Mouse (Mus musculus) olfactory bulb, adult 2 months (tissue): ENCODE measurements around the gene Thap11. TPM values are rescaled to one million over a fixed set of nuclear protein-coding genes. Genes with fewer than 3 reads are reported as not detected.

Source experiments
- H3K27ac ChIP-seq: fragments of 200-500 bp; 2 replicates; pipeline ENCODE4 v1.5.1; 2012; ENCODE audit warnings: low read depth, low read length; ENCODE audit not compliant: insufficient read depth
- H3K4me1 ChIP-seq: fragments of 200-500 bp; 2 replicates; pipeline ENCODE4 v1.6.1; 2012; ENCODE audit warnings: low read length; ENCODE audit not compliant: control insufficient read depth, insufficient read depth
- H3K4me3 ChIP-seq: fragments of 200-500 bp; 2 replicates; pipeline ENCODE4 v1.5.1; 2012; ENCODE audit warnings: mild to moderate bottlenecking, low read depth, low read length, moderate library complexity; ENCODE audit not compliant: insufficient read depth
- CTCF ChIP-seq: fragments of 200-500 bp; IDR thresholded peaks from 2 replicates; pipeline ENCODE4 v1.5.1; 2012; ENCODE audit warnings: low read depth, mild to moderate bottlenecking, low read length, moderate library complexity; ENCODE audit not compliant: insufficient read depth
- POLR2A ChIP-seq: fragments of 200-500 bp; IDR thresholded peaks from 2 replicates; pipeline ENCODE4 v1.6.1; 2012; ENCODE audit warnings: mild to moderate bottlenecking, low read depth, low read length, moderate library complexity; ENCODE audit not compliant: insufficient read depth
- WGBS: fragments of 180-500 bp; shearing (Covaris S2); methylation state at CpG from one replicate; pipeline ENCODE4 v1.1.7; 2018; 5-methylcytosine and 5-hydroxymethylcytosine counted together
- polyA plus RNA-seq: library from polyadenylated mRNA; stranded (reverse); fragments of >200 nt; gene quantifications from 2 replicates; pipeline ENCODE4 v1.2.4, GENCODE M21; 2012; ENCODE audit warnings: low replicate concordance; ENCODE audit not compliant: missing spikeins, insufficient read depth, insufficient read length

Gene Thap11
- polyA plus RNA-seq, 1 experiment = not detected

- peaks cover 8% of the 10 kb centered on the region for H3K4me1 ChIP-seq
- 91% methylated on average over 11 of the region's 11 CpGs for WGBS
- TF ChIP-seq CTCF (no peak), POLR2A (no peak)
- no peak overlapping the region for H3K27ac ChIP-seq
- H3K4me3 ChIP-seq = no peak overlapping the region
These were observed 8.3 kb upstream of the Thap11 start for GRCm38 (mm10) chr8:105846678-105847077.

- WGBS = 89% methylated on average over 4 of the region's 4 CpGs
- Histone ChIP-seq H3K27ac (no peak overlapping the region), H3K4me3 (no peak overlapping the region), H3K4me1 (peaks cover 10% of the 10 kb centered on the region)
- TF ChIP-seq POLR2A (no peak), CTCF (no peak)
These were observed 4.9 kb upstream of the Thap11 start for GRCm38 (mm10) chr8:105850014-105850413.

DNA sequence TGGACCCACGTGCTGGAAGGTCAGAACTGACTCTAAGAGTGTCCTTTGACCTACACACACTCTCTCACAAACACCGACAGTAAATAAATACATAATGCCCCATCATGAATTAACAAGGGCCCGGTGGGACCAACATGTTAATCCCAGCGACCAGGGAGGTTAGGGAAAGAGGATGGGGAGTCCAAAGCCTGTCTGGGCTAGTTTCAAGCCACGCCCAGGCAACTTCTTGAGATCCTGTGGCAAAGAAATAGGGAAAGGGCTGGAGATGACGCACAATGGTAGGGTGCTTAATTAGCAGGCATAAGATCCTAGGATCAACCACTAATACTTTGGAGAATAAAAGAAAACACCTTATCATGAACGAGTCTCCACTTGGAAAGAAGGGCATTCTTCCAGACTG lies 4.3 kb upstream of the Thap11 start:
- no peak overlapping the region for H3K27ac ChIP-seq
- WGBS = 65% methylated on average over 7 of the region's 7 CpGs
- H3K4me1 ChIP-seq = peaks cover 10% of the 10 kb centered on the region
- no peak overlapping the region for H3K4me3 ChIP-seq
- TF ChIP-seq CTCF (no peak), POLR2A (no peak)

- H3K4me3 ChIP-seq = peak overlapping the region; percentile 97
- under 1% methylated on average over 34 of the region's 34 CpGs for WGBS
- TF ChIP-seq CTCF (no peak), POLR2A (peak; percentile 86)
- H3K27ac ChIP-seq = no peak overlapping the region
- peaks cover 8% of the 10 kb centered on the region for H3K4me1 ChIP-seq
These were observed 3.2 kb upstream of the Thap11 start for GRCm38 (mm10) chr8:105851651-105852143.

DNA sequence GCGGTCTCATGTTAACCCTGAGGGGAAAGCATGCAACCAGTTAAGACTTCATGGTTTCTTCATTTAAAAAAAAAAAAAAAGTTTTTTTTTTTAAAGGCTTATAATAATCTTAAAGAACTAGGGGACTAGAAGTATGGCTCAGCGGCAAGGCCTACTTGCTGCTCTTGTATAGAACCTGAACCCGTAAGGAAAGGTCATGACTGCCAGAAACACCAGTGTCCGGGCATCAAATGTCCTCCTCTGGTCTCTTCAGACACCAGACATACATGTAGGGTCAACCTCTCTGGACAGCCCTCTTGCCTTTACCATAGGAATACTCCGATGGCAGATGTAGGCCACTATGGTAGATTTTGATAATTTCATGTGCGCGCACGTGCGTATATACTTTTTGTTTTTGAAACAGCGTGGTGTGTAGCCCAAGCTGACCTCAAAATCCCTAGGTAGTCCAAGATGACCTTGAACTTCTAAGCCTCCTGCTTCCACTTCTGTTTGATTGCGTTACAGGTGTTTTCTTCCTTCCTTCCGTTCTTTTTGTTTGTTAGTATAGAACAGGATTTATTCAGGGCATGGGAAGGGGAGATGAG lies 2.7 kb upstream of the Thap11 start:
- no peak for TF ChIP-seq CTCF
- 80% methylated on average over 12 of the region's 12 CpGs for WGBS
- Histone ChIP-seq H3K4me3 (no peak overlapping the region), H3K4me1 (peaks cover 6% of the 10 kb centered on the region), H3K27ac (no peak overlapping the region)

DNA sequence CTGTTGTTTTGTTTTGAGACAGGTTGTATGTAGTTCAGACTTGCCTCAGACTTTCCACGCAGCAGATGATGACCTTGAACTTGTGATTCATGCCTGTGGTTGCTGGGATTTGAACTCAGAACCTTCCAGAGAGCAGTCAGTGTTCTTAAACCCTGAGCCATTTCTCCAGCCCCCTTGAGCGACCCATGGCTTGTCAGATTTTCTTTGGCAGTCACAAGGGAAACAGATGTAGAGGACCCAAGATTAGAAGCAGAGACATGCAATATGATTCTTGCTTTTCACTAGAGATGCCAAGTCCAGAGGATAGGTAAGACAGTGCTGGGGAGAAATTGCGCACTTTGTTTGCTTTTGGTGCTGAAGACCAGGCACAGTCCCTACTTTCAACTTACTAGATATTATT lies 1.8 kb upstream of the Thap11 start, which contains the start of gene Cenpt:
Gene Cenpt, minus strand, starts transcription at position 101 of the 400 bp plus-strand sequence.
- no peak for TF ChIP-seq CTCF
- no peak for TF ChIP-seq POLR2A
- Histone ChIP-seq H3K27ac (no peak within 1 kb of the TSS), H3K4me3 (no peak within 1 kb of the TSS), H3K4me1 (peaks cover 6% of the 10 kb centered on the region)
- 95% methylated on average over 3 of the region's 3 CpGs for WGBS

- no peak for TF ChIP-seq CTCF
- no peak for TF ChIP-seq POLR2A
- H3K27ac ChIP-seq = no peak overlapping the region
- WGBS = 23% methylated on average over 8 of the region's 8 CpGs
- no peak overlapping the region for H3K4me3 ChIP-seq
- peaks cover 6% of the 10 kb centered on the region for H3K4me1 ChIP-seq
These were observed 629 bp upstream of the Thap11 start for GRCm38 (mm10) chr8:105854303-105854702.

- TF ChIP-seq POLR2A = 0 out of 2 replicates have a peak, but pooled peaks have one; percentile 19
- TF ChIP-seq CTCF = no peak
- H3K4me3 ChIP-seq = peak overlapping the region; percentile 67
- peaks cover 9% of the 10 kb centered on the region for H3K4me1 ChIP-seq
- H3K27ac ChIP-seq = peak overlapping the region; percentile 98
- under 1% methylated on average over 71 of the region's 71 CpGs for WGBS
These were observed 576 bp downstream of the Thap11 start for GRCm38 (mm10) chr8:105855248-105856167.

GRCm38 (mm10) chr8:105856168-105856835 lies 1.4 kb downstream of the Thap11 start:
- peak overlapping the region; percentile 98 for H3K27ac ChIP-seq
- TF ChIP-seq POLR2A = no peak
- TF ChIP-seq CTCF = no peak
- H3K4me1 ChIP-seq = peaks cover 9% of the 10 kb centered on the region
- peak overlapping the region; percentile 67 for H3K4me3 ChIP-seq
- 11% methylated on average over 15 of the region's 15 CpGs for WGBS
